Mouse (Mus musculus) erythroid progenitor cell, adult 5-6 weeks (primary cell): ENCODE measurements around the gene Prr3. TPM values are rescaled to one million over a fixed set of nuclear protein-coding genes. Genes with fewer than 3 reads are reported as not detected.
"Not testable (repeated sequence)": the region's sequence is repeated elsewhere in the genome, so short reads cannot be mapped to it uniquely, and the experiment has no call there.

ENCODE experiments used
- ATAC-seq: replicated peaks from 2 replicates; pipeline ENCODE4 v1.8.0; 2016; ENCODE audit warnings: moderate number of reproducible peaks, mild to moderate bottlenecking, moderate TSS enrichment, inconsistent platforms; ENCODE audit not compliant: poor library complexity, low FRiP score, severe bottlenecking
- total RNA-seq, 2 experiments: library from RNA; stranded (forward) in 1 of 2; stranded (reverse) in 1 of 2; fragments of 150-400 nt in 1 of 2; fragments of 186-747, 209-891 nt in 1 of 2; gene quantifications; 2 replicates each; pipeline versions ENCODE4 v1.2.3 to v1.2.4; 2015 to 2017; ENCODE audit warnings: low replicate concordance in 2 of 2

Gene Prr3
- total RNA-seq (2015; ENCODE audit: low replicate concordance) = 5.4 and 6.5 TPM in 2 replicates
- total RNA-seq (2017; ENCODE audit: low replicate concordance) = 4.6 TPM in 1 of 2 replicates, not detected in the other

GRCm38 (mm10) chr17:35979401-35980362, at the start of gene Prr3, which contains the start of gene Gnl1:
Prr3 (minus strand) TSS chr17:35980236.
Gnl1 (plus strand) TSS chr17:35979851.
- peak; percentile 79 for ATAC-seq

- no peak for ATAC-seq
These were observed 49.0 kb upstream of the Prr3 start for GRCm38 (mm10) chr17:36028879-36029619.

- ATAC-seq = no peak
These were observed 47.6 kb upstream of the Prr3 start for GRCm38 (mm10) chr17:36027663-36028062.

GRCm38 (mm10) chr17:36025901-36026300, 45.9 kb upstream of the Prr3 start:
- ATAC-seq = no peak

GRCm38 (mm10) chr17:36025197-36025596, 45.2 kb upstream of the Prr3 start:
- ATAC-seq = no peak

- peak; percentile 68 for ATAC-seq
These were observed 43.9 kb upstream of the Prr3 start for GRCm38 (mm10) chr17:36023710-36024654.

- ATAC-seq = no peak
These were observed 42.9 kb upstream of the Prr3 start for GRCm38 (mm10) chr17:36022922-36023321.

GRCm38 (mm10) chr17:36022098-36022497, 42.1 kb upstream of the Prr3 start:
- no peak for ATAC-seq

GRCm38 (mm10) chr17:36021309-36021708, 41.3 kb upstream of the Prr3 start:
- no peak for ATAC-seq

- peak; percentile 85 for ATAC-seq
These were observed 40.4 kb upstream of the Prr3 start, which contains the start of gene H2-T24 for GRCm38 (mm10) chr17:36020191-36021073. H2-T24 (minus strand) TSS chr17:36020560.

GRCm38 (mm10) chr17:36019519-36019918, 39.5 kb upstream of the Prr3 start:
- ATAC-seq = no peak

GRCm38 (mm10) chr17:36018979-36019378, 38.9 kb upstream of the Prr3 start:
- ATAC-seq = peak; percentile 43

- no peak for ATAC-seq
These were observed 37.0 kb upstream of the Prr3 start for GRCm38 (mm10) chr17:36017046-36017445.

GRCm38 (mm10) chr17:36014977-36015376, 34.9 kb upstream of the Prr3 start:
- no peak for ATAC-seq

- ATAC-seq = not testable (repeated sequence)
These were observed 24.4 kb upstream of the Prr3 start for GRCm38 (mm10) chr17:36004409-36004808.

GRCm38 (mm10) chr17:36003331-36003730, 23.3 kb upstream of the Prr3 start:
- no peak for ATAC-seq

- ATAC-seq = peak; percentile 69
These were observed 21.9 kb upstream of the Prr3 start for GRCm38 (mm10) chr17:36001966-36002365.

GRCm38 (mm10) chr17:36001121-36001897, 21.3 kb upstream of the Prr3 start:
- peak; percentile 32 for ATAC-seq
